Mouse (Mus musculus) kidney, adult 2 months (tissue): ENCODE measurements around the gene Gprin1. TPM values are rescaled to one million over a fixed set of nuclear protein-coding genes. Genes with fewer than 3 reads are reported as not detected.

Experiments used
- DNase-seq: peaks from one replicate; pipeline ENCODE4 v3.0.0; 2021
- H3K27ac ChIP-seq: fragments of 200-500 bp; 2 replicates; pipeline ENCODE4 v1.5.1; 2012; ENCODE audit warnings: low read depth, low read length, control low read depth, inconsistent platforms; ENCODE audit not compliant: insufficient read depth
- H3K27me3 ChIP-seq: fragments of 200-500 bp; replicated peaks from 2 replicates; pipeline ENCODE4 v1.6.1; 2012; ENCODE audit warnings: mild to moderate bottlenecking, moderate library complexity, low read length, inconsistent platforms; ENCODE audit not compliant: control insufficient read depth, insufficient read depth
- H3K36me3 ChIP-seq: fragments of 200-500 bp; 2 replicates; pipeline ENCODE4 v1.6.1; 2012; ENCODE audit warnings: mild to moderate bottlenecking, moderate library complexity, low read length, inconsistent platforms; ENCODE audit not compliant: control insufficient read depth, insufficient read depth
- H3K4me1 ChIP-seq: fragments of 200-500 bp; 2 replicates; pipeline ENCODE4 v1.6.1; 2011; ENCODE audit warnings: low read length; ENCODE audit not compliant: control insufficient read depth, insufficient read depth
- H3K4me3 ChIP-seq: fragments of 200-500 bp; 2 replicates; pipeline ENCODE4 v1.5.1; 2011; ENCODE audit warnings: mild to moderate bottlenecking, low read depth, low read length, control low read depth; ENCODE audit not compliant: insufficient read depth
- CTCF ChIP-seq: fragments of 200-500 bp; conservative IDR thresholded peaks from 2 replicates; pipeline ENCODE4 v1.5.1; 2011; ENCODE audit warnings: low read depth, mild to moderate bottlenecking, control low read depth, low read length, moderate library complexity, mixed read lengths; ENCODE audit not compliant: insufficient read depth, insufficient read length
- POLR2A ChIP-seq: fragments of 200-500 bp; IDR thresholded peaks from one replicate; pipeline ENCODE4 v1.6.1; 2011; ENCODE audit warnings: low read depth, low read length, control low read depth
- WGBS: fragments of 180-500 bp; shearing (Covaris S2); methylation state at CpG from one replicate; pipeline ENCODE4 v1.1.7; 2018; 5-methylcytosine and 5-hydroxymethylcytosine counted together
- polyA plus RNA-seq: library from polyadenylated mRNA; depleted of rRNA; stranded (reverse); fragments of >200 nt; gene quantifications from 2 replicates; pipeline ENCODE4 v1.2.3, GENCODE M21; 2012

The Gprin1 gene
- polyA plus RNA-seq, 1 experiment, result 0.03 TPM

- TF ChIP-seq CTCF (no peak), POLR2A (no peak)
- H3K27ac ChIP-seq, result no peak overlapping the region
- H3K27me3 ChIP-seq, result no peaks in the 10 kb centered on the region
- no peaks in the 10 kb centered on the region for H3K4me1 ChIP-seq
- H3K4me3 ChIP-seq, result no peak overlapping the region
- WGBS, result 43% methylated on average over 10 of the region's 10 CpGs
- H3K36me3 ChIP-seq, result no peaks in the 10 kb centered on the region
- DNase-seq, result no peak
Observed at GRCm38 (mm10) chr13:54746896-54747295, 2.8 kb downstream of the Gprin1 start.

DNA sequence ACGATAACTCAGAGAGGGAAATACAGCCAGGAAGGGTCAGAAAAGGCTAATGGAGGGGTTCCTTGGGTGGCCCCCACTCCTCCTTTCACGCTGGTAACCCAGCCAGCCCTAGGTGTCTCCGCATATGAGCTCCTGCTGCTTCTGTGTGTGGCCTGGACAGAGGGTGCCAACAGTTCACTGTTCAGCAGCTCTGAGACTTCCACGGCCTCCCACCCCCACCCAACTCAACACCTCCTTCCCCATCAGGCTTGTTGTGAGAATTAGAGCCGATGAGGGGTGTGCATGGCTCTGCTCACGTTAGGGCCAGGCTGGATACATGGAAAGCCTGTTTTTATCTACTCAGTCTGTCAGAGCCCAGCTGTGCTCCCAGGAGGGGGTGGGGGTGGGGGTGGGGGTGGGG is 3.6 kb downstream of the Gprin1 start:
- no peak for DNase-seq
- H3K4me1 ChIP-seq, result no peaks in the 10 kb centered on the region
- H3K4me3 ChIP-seq, result no peak overlapping the region
- no peaks in the 10 kb centered on the region for H3K36me3 ChIP-seq
- no peaks in the 10 kb centered on the region for H3K27me3 ChIP-seq
- no peak overlapping the region for H3K27ac ChIP-seq
- 37% methylated on average over 6 of the region's 6 CpGs for WGBS
- no peak for TF ChIP-seq CTCF
- no peak for TF ChIP-seq POLR2A

DNA sequence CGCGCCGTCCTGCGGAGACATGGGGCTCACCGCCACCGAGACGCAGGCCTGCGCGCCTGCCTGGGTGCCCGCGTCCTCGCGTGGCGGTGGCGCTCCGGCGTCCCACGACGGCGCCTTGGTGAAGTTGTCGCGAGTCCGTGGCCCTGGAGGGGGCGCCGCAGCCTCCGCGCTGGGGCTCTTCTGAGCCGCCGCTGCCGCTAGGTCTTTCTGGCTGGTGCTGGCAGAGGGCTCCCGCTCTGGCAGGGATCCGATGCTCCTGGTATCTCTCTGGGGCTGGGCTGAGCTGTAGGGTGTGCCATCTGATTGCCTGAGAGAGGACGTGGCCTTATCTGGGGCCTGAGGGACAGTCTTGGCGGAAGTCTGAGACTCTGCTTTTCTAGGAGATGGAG is 11.5 kb downstream of the Gprin1 start:
- Histone ChIP-seq H3K27ac (no peak overlapping the region), H3K27me3 (no peaks in the 10 kb centered on the region), H3K36me3 (no peaks in the 10 kb centered on the region), H3K4me3 (no peak overlapping the region), H3K4me1 (no peaks in the 10 kb centered on the region)
- 5% methylated on average over 34 of the region's 34 CpGs for whole genome bisulfite sequencing
- no peak for TF ChIP-seq POLR2A
- TF ChIP-seq CTCF, result no peak
- no peak for DNase-seq

GRCm38 (mm10) chr13:54737488-54738212 is 12.0 kb downstream of the Gprin1 start:
- Histone ChIP-seq H3K27ac (no peak overlapping the region), H3K4me1 (no peaks in the 10 kb centered on the region), H3K4me3 (no peak overlapping the region), H3K27me3 (no peaks in the 10 kb centered on the region), H3K36me3 (no peaks in the 10 kb centered on the region)
- DNase-seq, result no peak
- 2% methylated on average over 87 of the region's 87 CpGs for WGBS
- TF ChIP-seq CTCF (no peak), POLR2A (no peak)

- no peak for TF ChIP-seq POLR2A
- H3K36me3 ChIP-seq, result no peaks in the 10 kb centered on the region
- no peaks in the 10 kb centered on the region for H3K4me1 ChIP-seq
- 36% methylated on average over 3 of the region's 3 CpGs for WGBS
- no peak overlapping the region for H3K4me3 ChIP-seq
- no peak for DNase-seq
- no peak overlapping the region for H3K27ac ChIP-seq
- no peaks in the 10 kb centered on the region for H3K27me3 ChIP-seq
Observed at GRCm38 (mm10) chr13:54736931-54737330, 12.7 kb downstream of the Gprin1 start.

GRCm38 (mm10) chr13:54726131-54726530 is 23.5 kb downstream of the Gprin1 start:
- no peaks in the 10 kb centered on the region for H3K27me3 ChIP-seq
- H3K4me3 ChIP-seq, result no peak overlapping the region
- no peak for DNase-seq
- TF ChIP-seq CTCF, result no peak
- no peak for TF ChIP-seq POLR2A
- no peaks in the 10 kb centered on the region for H3K4me1 ChIP-seq
- H3K36me3 ChIP-seq, result no peaks in the 10 kb centered on the region
- 59% methylated on average over 11 of the region's 11 CpGs for WGBS
- H3K27ac ChIP-seq, result no peak overlapping the region

- H3K36me3 ChIP-seq, result no peaks in the 10 kb centered on the region
- no peaks in the 10 kb centered on the region for H3K27me3 ChIP-seq
- DNase-seq, result no peak
- H3K4me3 ChIP-seq, result no peak overlapping the region
- TF ChIP-seq POLR2A (no peak), CTCF (no peak)
- no peak overlapping the region for H3K27ac ChIP-seq
- WGBS, result 96% methylated on average over 3 of the region's 3 CpGs
- no peaks in the 10 kb centered on the region for H3K4me1 ChIP-seq
Observed at GRCm38 (mm10) chr13:54723143-54723542, 26.5 kb downstream of the Gprin1 start.

GRCm38 (mm10) chr13:54716916-54717315 is 32.8 kb downstream of the Gprin1 start:
- no peaks in the 10 kb centered on the region for H3K36me3 ChIP-seq
- no peaks in the 10 kb centered on the region for H3K27me3 ChIP-seq
- no peak overlapping the region for H3K27ac ChIP-seq
- DNase-seq, result peak; percentile 37
- 6% methylated on average over 5 of the region's 5 CpGs for WGBS
- H3K4me1 ChIP-seq, result no peaks in the 10 kb centered on the region
- TF ChIP-seq CTCF, result peak; percentile 62
- TF ChIP-seq POLR2A, result no peak
- H3K4me3 ChIP-seq, result no peak overlapping the region
